Mouse (Mus musculus): ENCODE measurements around the gene Ilkap.

GRCm38 (mm10) chr1:91362113-91362512 lies 36.5 kb downstream of the Ilkap start:
- TF ChIP-seq CTCF (IDR thresholded peaks at IDR 0.05; ENCODE audit: low read depth), result no peak
- TF ChIP-seq EP300 (IDR thresholded peaks at IDR 0.05; ENCODE audit: low read depth), result no peak

All from liver, embryonic 14.5 days (tissue).